Mouse (Mus musculus) kidney, adult 11 months (tissue): ENCODE data around the gene Olfr1487.
"Not testable (repeated sequence)": the region's sequence is repeated elsewhere in the genome, so short reads cannot be mapped to it uniquely, and the experiment has no call there.

Experiments used
- DNase-seq: peaks from one replicate; pipeline ENCODE4 v3.0.0; 2022

Olfr1487 gene

DNA sequence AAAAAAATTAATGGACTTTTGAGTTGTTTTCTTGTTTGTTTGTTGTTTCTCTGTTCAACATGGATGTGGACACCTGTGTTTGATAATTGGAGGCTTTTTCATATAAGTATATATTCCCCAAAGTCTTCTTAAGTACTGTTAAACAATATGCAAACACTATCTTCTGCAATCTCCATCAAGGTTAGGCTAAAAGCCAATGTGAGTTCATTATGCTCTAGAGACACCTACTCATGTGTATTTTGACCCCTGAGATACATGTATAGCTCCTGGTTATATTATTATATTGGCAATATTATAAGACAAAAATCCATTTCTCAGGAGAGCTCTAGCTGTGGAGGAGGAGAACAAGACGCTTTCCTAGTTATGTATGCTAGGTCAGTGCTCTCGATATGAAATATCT is at the start of gene Olfr1487:
TSS of gene Olfr1487 (plus strand) at position 301 of the 400 bp plus-strand sequence.
- DNase-seq: not testable (repeated sequence)

DNA sequence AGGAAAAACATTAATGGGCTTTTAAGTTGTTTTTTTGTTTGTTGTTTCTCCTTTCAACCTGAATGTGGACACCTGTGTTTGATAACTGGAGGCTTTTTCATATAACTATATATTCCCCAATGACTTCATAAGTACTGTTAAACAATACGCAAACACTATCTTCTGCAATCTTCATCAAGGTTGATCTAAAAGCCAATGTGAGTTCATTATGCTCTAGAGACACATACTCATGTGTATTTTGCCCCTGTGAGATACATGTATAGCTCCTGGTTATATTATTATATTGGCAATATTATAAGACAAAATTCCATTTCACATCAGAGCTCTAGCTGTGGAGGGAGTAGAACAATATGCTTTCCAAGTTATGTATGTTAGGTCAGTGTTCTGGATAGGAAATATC is 34.0 kb upstream of the Olfr1487 start, which contains the start of gene Olfr1484:
TSS of gene Olfr1484 (plus strand) at position 301 of the 400 bp plus-strand sequence.
- DNase-seq: no peak

DNA sequence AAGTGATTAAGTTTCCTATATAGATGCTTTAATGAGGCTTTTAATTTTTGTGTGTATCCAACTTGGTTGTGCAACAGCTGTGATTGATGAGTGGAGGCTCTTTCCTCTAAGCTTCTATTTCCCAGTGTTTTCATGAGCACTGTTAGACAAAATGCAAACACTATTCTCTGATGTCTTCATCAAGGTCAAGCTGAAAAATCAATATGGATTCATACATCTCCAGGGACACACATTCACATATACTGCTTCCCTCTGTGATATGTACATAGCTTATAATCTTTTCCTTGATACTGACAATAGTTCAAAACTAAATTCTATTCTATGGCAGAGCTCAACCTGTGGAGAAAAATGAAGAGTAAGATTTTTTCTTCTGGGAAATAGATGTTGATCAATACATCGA is 14.1 kb downstream of the Olfr1487 start, which contains the start of gene Olfr1489:
TSS of gene Olfr1489 (plus strand) at position 301 of the 400 bp plus-strand sequence.
- DNase-seq: no peak

DNA sequence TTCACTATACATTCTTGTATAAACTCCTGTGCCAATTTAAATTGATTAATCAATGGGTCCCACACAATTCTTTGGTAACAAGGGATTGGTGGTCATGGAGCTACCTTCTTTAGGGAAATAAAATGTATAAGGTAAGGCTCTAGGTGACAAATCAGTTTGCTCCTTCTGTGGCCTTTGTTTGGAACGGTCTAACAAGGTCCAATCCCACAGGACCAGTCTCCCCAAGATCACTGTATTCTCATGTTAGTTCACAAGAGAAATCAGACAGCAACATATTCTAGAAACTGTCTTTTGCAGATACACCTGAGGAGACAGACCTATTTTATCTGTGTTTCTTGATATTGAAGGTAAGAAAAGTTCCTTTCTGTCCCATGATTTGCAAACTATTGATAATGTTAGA is 33.6 kb downstream of the Olfr1487 start, which contains the start of gene Olfr1490:
TSS of gene Olfr1490 (plus strand) at position 301 of the 400 bp plus-strand sequence.
- DNase-seq: no peak
